Mouse (Mus musculus): ENCODE measurements at regions not wholly inside any gene's neighbourhood (a gene's known extent, or its start where the extent isn't known, plus 50 kb on each side); places are given as distances from the start of the nearest gene placed in this dataset.
"Not testable (repeated sequence)": the region's sequence is repeated elsewhere in the genome, so short reads cannot be mapped to it uniquely, and the experiment has no call there.

DNA sequence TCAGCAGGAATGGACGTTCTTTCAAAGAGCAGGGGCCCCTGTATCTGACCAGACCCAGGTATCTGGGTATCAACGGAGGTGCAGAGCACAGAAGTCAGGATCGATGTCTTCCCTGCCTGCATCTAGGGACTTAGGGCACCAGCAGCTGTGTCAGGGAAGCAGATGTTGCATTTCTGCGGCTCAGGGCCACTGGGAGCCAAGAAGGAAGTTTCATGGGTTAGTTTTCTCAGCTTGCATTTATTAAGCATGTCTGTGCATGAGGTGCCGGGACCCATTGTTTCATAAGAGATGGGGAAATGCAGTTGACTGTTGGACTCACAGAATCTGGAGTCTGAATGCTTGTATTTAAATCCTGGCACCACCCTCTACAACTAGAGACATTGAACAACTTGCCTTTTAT is 71.3 kb upstream of the Spon1 start:
- DNase-seq (ENCODE audit: inconsistent age in 2 of 2, low spot score in 1 of 2), result no peak

DNA sequence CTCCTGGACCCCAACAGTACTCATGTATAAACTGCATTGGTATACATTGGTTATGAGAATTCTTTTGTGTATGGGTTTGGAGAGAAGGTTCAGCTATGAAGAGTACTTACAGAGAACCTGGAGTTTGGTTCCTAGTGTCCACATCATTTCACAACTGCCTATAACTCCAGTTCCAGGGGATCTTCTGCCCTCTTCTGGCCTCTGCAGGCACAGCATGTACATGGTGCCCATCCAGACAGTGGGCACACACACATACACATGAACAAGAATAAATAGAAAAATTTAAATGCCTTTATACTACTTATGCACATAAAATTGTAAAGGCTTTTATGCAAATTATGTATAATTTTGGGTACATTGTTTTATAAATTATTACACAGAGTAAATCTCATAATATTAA is 59.9 kb upstream of the Spon1 start:
- no peak for DNase-seq (ENCODE audit: inconsistent age in 2 of 2, low spot score in 1 of 2)

DNA sequence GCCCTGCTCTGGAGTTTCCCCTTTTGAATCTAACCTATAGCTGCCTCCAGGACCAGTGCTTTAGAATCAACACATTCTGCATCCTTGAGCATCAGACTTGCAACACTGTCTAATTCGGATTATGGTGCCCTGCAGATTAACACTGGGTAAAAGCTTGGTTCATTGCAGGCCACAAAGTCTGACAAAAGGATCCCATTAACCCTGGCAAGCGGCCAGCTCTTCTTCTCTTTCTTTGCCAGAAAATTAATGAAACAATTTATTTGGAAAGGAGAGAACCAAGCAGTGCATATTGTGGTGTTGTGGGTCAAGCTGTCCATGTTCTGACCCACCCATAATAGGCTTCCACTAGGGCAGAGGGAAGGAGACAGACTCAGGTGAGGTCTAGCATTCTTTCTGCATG is 58.2 kb upstream of the Spon1 start:
- DNase-seq (ENCODE audit: inconsistent age in 2 of 2, low spot score in 1 of 2), result no peak

DNA sequence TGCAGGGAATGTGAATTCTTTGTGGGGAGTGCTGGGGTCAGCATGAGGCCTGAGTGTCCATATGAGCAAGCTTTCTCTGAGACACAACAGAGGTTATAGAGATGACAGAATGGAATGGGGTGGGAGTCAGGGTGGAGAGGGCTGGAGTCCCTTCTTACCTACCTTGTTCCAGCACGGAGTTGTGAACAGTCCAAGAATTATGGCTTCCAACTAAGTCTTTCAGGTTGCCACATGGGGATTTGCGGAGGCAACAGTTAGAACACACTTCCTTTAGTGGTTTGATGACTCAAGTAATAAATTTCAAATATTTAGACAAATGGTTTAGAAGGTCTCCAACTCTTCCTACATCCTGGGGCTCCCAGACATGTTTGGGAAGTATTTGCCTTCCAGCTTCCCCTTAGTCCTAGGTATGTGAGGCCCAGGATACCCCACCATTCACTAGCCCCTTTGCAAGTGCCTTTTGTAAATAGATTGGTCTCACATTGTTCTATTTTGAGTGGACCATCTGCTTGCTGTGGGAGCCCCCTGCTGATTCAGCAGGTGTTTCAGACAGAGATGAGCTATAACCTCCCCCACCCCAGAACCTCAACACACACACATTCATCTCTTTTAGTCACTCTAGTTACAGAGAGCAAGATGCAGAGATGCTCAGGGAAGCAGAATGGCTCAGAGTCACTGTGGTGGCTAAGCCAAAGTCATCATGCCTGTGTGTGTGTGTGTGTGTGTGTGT is 55.1 kb upstream of the Spon1 start:
- DNase-seq (ENCODE audit: inconsistent age in 2 of 2, low spot score in 1 of 2), result no peak

DNA sequence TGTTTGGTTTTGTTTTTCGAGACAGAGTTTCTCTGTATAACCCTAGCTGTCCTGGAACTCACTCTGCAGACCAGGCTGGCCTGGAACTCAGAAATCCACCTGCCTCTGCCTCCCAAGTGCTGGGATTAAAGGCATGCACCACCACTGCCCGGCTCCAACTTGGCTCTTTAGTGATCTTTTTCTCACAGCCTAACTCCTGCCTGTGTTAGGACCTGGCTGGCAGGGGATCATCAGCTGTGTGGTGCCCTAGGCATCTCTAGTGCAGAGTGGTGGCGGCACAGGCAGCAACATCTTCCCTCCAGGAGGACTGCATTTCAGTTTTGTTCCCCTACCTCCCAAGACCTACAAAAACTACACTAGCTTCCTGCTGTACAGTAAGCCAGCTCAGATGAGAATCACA is 54.4 kb upstream of the Spon1 start:
- not testable (repeated sequence) for DNase-seq (ENCODE audit: inconsistent age in 2 of 2, low spot score in 1 of 2)

Data from adrenal gland, adult (tissue).